Comparison of ENCODE assay signal across 15 mouse cellular contexts in genomic region chr15:103363809-103364208, GRCm38 (mm10). TPM values are rescaled to one million over a fixed set of nuclear protein-coding genes. Genes with fewer than 3 reads are reported as not detected.
DNase-seq lines count a peak whose midpoint lies in the region; ATAC-seq lines count a peak whose summit lies in the region.
"Had no signal": no experiment of that assay in that cellular context is flagged by ENCODE, and none has a peak within 500 bp of the region (broad histone marks: within the 10 kb centered on the region; RNA-seq: fewer than 3 reads in every experiment).

No protein-coding gene starts in this region.

- DNase-seq in adrenal gland, adult 2 months: peak; percentile 2
- no peak for DNase-seq in adrenal gland, postnatal 4 days (ENCODE audit: low spot score in 2 of 2)
- DNase-seq in heart, adult 9 months (ENCODE audit: low spot score in 2 of 2): no peak
- DNase-seq in right cerebral cortex, postnatal 25 days: no peak
- no peak for DNase-seq in layer of hippocampus, adult 18-20 months (ENCODE audit: low spot score in 2 of 2)
- DNase-seq: cerebellum, adult 9-10 months; right cerebral cortex, postnatal 4 days; thymus, adult 18-20 months had no signal

- peak overlapping the region; percentile 95 for H3K27ac ChIP-seq in heart, embryonic 15.5 days
- peak overlapping the region; percentile 97 for H3K27ac ChIP-seq in heart, embryonic 16.5 days (ENCODE audit: low read length)
- peak overlapping the region; percentile 42; the same call in 1 of the 2 replicates for H3K27ac ChIP-seq in liver, embryonic 16.5 days (ENCODE audit: low read length)
- H3K27ac ChIP-seq: kidney, embryonic 15.5 days had no signal

- peaks cover 69% of the 10 kb centered on the region for H3K4me1 ChIP-seq in heart, embryonic 15.5 days (replicated peaks)
- H3K4me1 ChIP-seq in heart, embryonic 16.5 days (ENCODE audit: control insufficient read depth, insufficient read depth, low read length): peaks cover 64% of the 10 kb centered on the region
- H3K4me1 ChIP-seq in liver, embryonic 16.5 days (ENCODE audit: control insufficient read depth, low read depth, low read length): peaks cover 58% of the 10 kb centered on the region

- no peaks in the 10 kb centered on the region for H3K9me3 ChIP-seq in heart, embryonic 15.5 days (replicated peaks)
- H3K9me3 ChIP-seq in heart, embryonic 16.5 days (replicated peaks; ENCODE audit: control insufficient read depth, low read length): no peaks in the 10 kb centered on the region
- no peaks in the 10 kb centered on the region for H3K9me3 ChIP-seq in liver, embryonic 16.5 days (replicated peaks; ENCODE audit: control insufficient read depth, low read length)
- H3K9me3 ChIP-seq: kidney, embryonic 15.5 days had no signal

- H3K9ac ChIP-seq in heart, embryonic 15.5 days: peak overlapping the region; percentile 99
- peak overlapping the region; percentile 100 for H3K9ac ChIP-seq in heart, embryonic 16.5 days (ENCODE audit: low read length)
- no peak overlapping the region for H3K9ac ChIP-seq in liver, embryonic 16.5 days (ENCODE audit: low read depth, low read length)
- H3K9ac ChIP-seq: kidney, embryonic 15.5 days had no signal

- no peak for ATAC-seq in heart, embryonic 15.5 days (replicated peaks; ENCODE audit: insufficient number of reproducible peaks, insufficient read depth, low FRiP score, low read depth)
- no peak for ATAC-seq in heart, embryonic 16.5 days (replicated peaks; ENCODE audit: extremely low read depth, insufficient read depth, low FRiP score)
- no peak for ATAC-seq in liver, embryonic 16.5 days (ENCODE audit: low read depth)

- no peaks in the 10 kb centered on the region for H3K36me3 ChIP-seq in heart, embryonic 15.5 days
- no peaks in the 10 kb centered on the region for H3K36me3 ChIP-seq in heart, embryonic 16.5 days (ENCODE audit: control insufficient read depth, insufficient read depth)
- H3K36me3 ChIP-seq in liver, embryonic 16.5 days (ENCODE audit: control insufficient read depth, insufficient read depth): no peaks in the 10 kb centered on the region
- H3K36me3 ChIP-seq: kidney, embryonic 15.5 days had no signal

- no peaks in the 10 kb centered on the region for H3K27me3 ChIP-seq in heart, embryonic 15.5 days
- H3K27me3 ChIP-seq in heart, embryonic 16.5 days (ENCODE audit: control insufficient read depth, insufficient read depth, low read length): no peaks in the 10 kb centered on the region
- H3K27me3 ChIP-seq in liver, embryonic 16.5 days (ENCODE audit: control insufficient read depth, insufficient read depth, low read depth, low read length): peaks cover 6% of the 10 kb centered on the region

- WGBS in heart, embryonic 15.5 days: 36% methylated on average over 1 of the region's 1 CpGs
- WGBS in heart, embryonic 16.5 days: 29% methylated on average over 1 of the region's 1 CpGs
- WGBS in liver, embryonic 16.5 days (ENCODE audit: insufficient replicate concordance): 24% methylated on average over 1 of the region's 1 CpGs

- H3K4me2 ChIP-seq in heart, embryonic 15.5 days: peak overlapping the region; percentile 70
- H3K4me2 ChIP-seq in heart, embryonic 16.5 days (ENCODE audit: low read depth, low read length): peak overlapping the region; percentile 86
- H3K4me2 ChIP-seq in liver, embryonic 16.5 days (ENCODE audit: low read depth, low read length): peak overlapping the region; percentile 85; the same call in 1 of the 2 replicates

- H3K4me3 ChIP-seq in heart, embryonic 15.5 days: peak overlapping the region; percentile 91
- H3K4me3 ChIP-seq in heart, embryonic 16.5 days (ENCODE audit: low read length): peak overlapping the region; percentile 96
- H3K4me3 ChIP-seq in liver, embryonic 16.5 days (ENCODE audit: low read depth, low read length): no peak overlapping the region
- H3K4me3 ChIP-seq: kidney, embryonic 15.5 days had no signal

RNA-seq across cellular contexts. Expression of gene Itga5, which starts 2.8 kb away (rescaled TPM):
- 10 to 100 TPM; 28.4 to 36.0 TPM for total RNA-seq in adrenal gland, adult 2 months (2021)
- 28.5 and 33.7 TPM in 2 replicates for polyA plus RNA-seq in adrenal gland, adult 2 months (2012; rRNA removed)
- 10 to 100 TPM; 47.2 to 52.5 TPM for total RNA-seq in adrenal gland, postnatal 4 days (2021)
- polyA plus RNA-seq in heart, embryonic 15.5 days (2015; fragmentation: Nextera tagmentation; extraction: Ambion mirVana): 62.4 and 70.8 TPM in 2 replicates
- 64.0 and 72.7 TPM in 2 replicates for polyA plus RNA-seq in heart, embryonic 16.5 days (2015; fragmentation: Nextera tagmentation; extraction: Ambion mirVana)
- 18.4 and 19.6 TPM in 2 replicates for polyA plus RNA-seq in liver, embryonic 16.5 days (2015; fragmentation: Nextera tagmentation; extraction: Ambion mirVana)
- 1 to 10 TPM; 1.1 to 1.2 TPM for total RNA-seq in layer of hippocampus, adult 18-20 months (2021)

RNA-seq across cellular contexts. Expression of gene Zfp385a, which starts 23.9 kb away (rescaled TPM):
- total RNA-seq in adrenal gland, adult 2 months (2021): 10 to 100 TPM; 10.1 to 18.3 TPM
- 16.7 and 17.1 TPM in 2 replicates for polyA plus RNA-seq in adrenal gland, adult 2 months (2012; rRNA removed)
- total RNA-seq in adrenal gland, postnatal 4 days (2021): 10 to 100 TPM; 22.5 to 29.7 TPM
- 5.9 and 10.5 TPM in 2 replicates for polyA plus RNA-seq in heart, embryonic 15.5 days (2015; fragmentation: Nextera tagmentation; extraction: Ambion mirVana)
- polyA plus RNA-seq in heart, embryonic 16.5 days (2015; fragmentation: Nextera tagmentation; extraction: Ambion mirVana): 6.5 and 7.5 TPM in 2 replicates
- 5.5 and 7.0 TPM in 2 replicates for polyA plus RNA-seq in liver, embryonic 16.5 days (2015; fragmentation: Nextera tagmentation; extraction: Ambion mirVana)
- 10 to 100 TPM; 43.7 to 49.8 TPM for total RNA-seq in layer of hippocampus, adult 18-20 months (2021)

RNA-seq across cellular contexts. Expression of gene Gpr84, which starts 53.4 kb away (rescaled TPM):
- not detected for total RNA-seq in adrenal gland, adult 2 months (2021)
- polyA plus RNA-seq in adrenal gland, adult 2 months (2012; rRNA removed): 0.09 and 0.15 TPM in 2 replicates
- not detected for total RNA-seq in adrenal gland, postnatal 4 days (2021)
- 0.11 and 0.25 TPM in 2 replicates for polyA plus RNA-seq in heart, embryonic 15.5 days (2015; fragmentation: Nextera tagmentation; extraction: Ambion mirVana)
- polyA plus RNA-seq in heart, embryonic 16.5 days (2015; fragmentation: Nextera tagmentation; extraction: Ambion mirVana): 0.19 TPM in 1 of 2 replicates, not detected in the other
- 1.0 and 1.1 TPM in 2 replicates for polyA plus RNA-seq in liver, embryonic 16.5 days (2015; fragmentation: Nextera tagmentation; extraction: Ambion mirVana)
- under 1 TPM; 0.54 to 0.63 TPM for total RNA-seq in layer of hippocampus, adult 18-20 months (2021)
- total RNA-seq: adrenal gland, adult 18-20 months had no signal
- polyA plus RNA-seq: forebrain, embryonic 11.5 days; urinary bladder, adult 2 months had no signal

Comparison
In these comparisons a context has a peak if more than half of its experiments do, and no peak if none do; other contexts are left out.
1. H3K27ac ChIP-seq: peak in every context shown above with its lines; median percentile 97 in heart, embryonic 16.5 days; 95 in heart, embryonic 15.5 days; 42 in liver, embryonic 16.5 days.